Mouse (Mus musculus) hindbrain, embryonic 12.5 days (tissue): Measurements from ENCODE around the gene Tsc22d3. TPM values are rescaled to one million over a fixed set of nuclear protein-coding genes. Genes with fewer than 3 reads are reported as not detected.

ENCODE experiments used
- ATAC-seq: fragments of 200-750 bp; cut with Nextera tagmentation; 2 replicates; pipeline ENCODE4 v1.8.0; 2017; ENCODE audit warnings: moderate TSS enrichment; ENCODE audit not compliant: low FRiP score
- H3K27ac ChIP-seq: fragments of 300-500 bp; sonication (generic); 2 replicates; pipeline ENCODE4 v1.5.1; 2016; ENCODE audit warnings: mild to moderate bottlenecking
- H3K27me3 ChIP-seq: fragments of 300-500 bp; sonication (generic); 2 replicates; pipeline ENCODE4 v1.6.1; 2016; ENCODE audit warnings: mild to moderate bottlenecking
- H3K36me3 ChIP-seq: fragments of 300-500 bp; sonication (generic); 2 replicates; pipeline ENCODE4 v1.6.1; 2016; ENCODE audit warnings: mild to moderate bottlenecking
- H3K4me1 ChIP-seq: fragments of 300-500 bp; sonication (generic); 2 replicates; pipeline ENCODE4 v1.6.1; 2016
- H3K4me2 ChIP-seq: fragments of 300-500 bp; sonication (generic); replicated peaks from 2 replicates; pipeline ENCODE4 v1.6.1; 2016; ENCODE audit warnings: mild to moderate bottlenecking
- H3K4me3 ChIP-seq: fragments of 300-500 bp; sonication (generic); 2 replicates; pipeline ENCODE4 v1.5.1; 2016; ENCODE audit warnings: mild to moderate bottlenecking
- H3K9ac ChIP-seq: fragments of 300-500 bp; sonication (generic); 2 replicates; pipeline ENCODE4 v1.6.1; 2016; ENCODE audit warnings: mild to moderate bottlenecking, moderate library complexity
- H3K9me3 ChIP-seq: fragments of 300-500 bp; sonication (generic); replicated peaks from 2 replicates; pipeline ENCODE4 v1.6.1; 2016; ENCODE audit warnings: mild to moderate bottlenecking
- WGBS: fragments of 180-500 bp; shearing (Covaris S2); methylation state at CpG from one replicate; pipeline ENCODE4 v1.1.7; 2016; 5-methylcytosine and 5-hydroxymethylcytosine counted together
- polyA plus RNA-seq: library from polyadenylated mRNA; unstranded; fragments of >200 nt; fragmentation: Nextera tagmentation; extraction: Ambion mirVana; gene quantifications from 2 replicates; pipeline ENCODE4 v1.2.1, GENCODE M21; 2016

Gene Tsc22d3
- polyA plus RNA-seq, 1 experiment from 2014 or later, result 119 TPM

DNA sequence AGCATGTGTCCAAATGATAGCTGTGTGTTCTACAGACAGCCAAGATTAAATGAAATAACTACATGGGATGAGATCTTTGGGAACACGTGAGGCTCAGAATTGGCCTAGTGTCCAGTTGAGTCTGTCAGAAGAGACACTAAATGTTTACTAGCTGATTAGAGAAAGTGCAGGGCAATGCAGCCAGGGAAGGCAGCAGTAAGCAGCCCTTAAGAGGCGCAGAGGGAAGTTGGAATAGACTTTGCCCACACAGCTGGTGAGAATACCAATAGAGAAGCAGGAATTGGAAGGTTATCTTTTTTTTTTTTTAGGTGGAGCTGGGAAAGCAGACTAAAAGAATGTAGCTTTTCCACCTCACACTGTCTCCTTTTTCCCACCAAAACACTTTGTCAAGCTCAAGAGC lies 61.8 kb downstream of the Tsc22d3 start:
- H3K27ac ChIP-seq, result no peak overlapping the region
- H3K4me2 ChIP-seq, result no peak overlapping the region
- H3K36me3 ChIP-seq, result no peaks in the 10 kb centered on the region
- H3K4me3 ChIP-seq, result no peak overlapping the region
- H3K4me1 ChIP-seq, result peaks cover 6% of the 10 kb centered on the region; the same call in 1 of the 2 replicates
- no peaks in the 10 kb centered on the region for H3K9me3 ChIP-seq
- no peak for ATAC-seq
- WGBS, result 77% methylated on average over 2 of the region's 2 CpGs
- peaks cover 57% of the 10 kb centered on the region for H3K27me3 ChIP-seq
- no peak overlapping the region for H3K9ac ChIP-seq

DNA sequence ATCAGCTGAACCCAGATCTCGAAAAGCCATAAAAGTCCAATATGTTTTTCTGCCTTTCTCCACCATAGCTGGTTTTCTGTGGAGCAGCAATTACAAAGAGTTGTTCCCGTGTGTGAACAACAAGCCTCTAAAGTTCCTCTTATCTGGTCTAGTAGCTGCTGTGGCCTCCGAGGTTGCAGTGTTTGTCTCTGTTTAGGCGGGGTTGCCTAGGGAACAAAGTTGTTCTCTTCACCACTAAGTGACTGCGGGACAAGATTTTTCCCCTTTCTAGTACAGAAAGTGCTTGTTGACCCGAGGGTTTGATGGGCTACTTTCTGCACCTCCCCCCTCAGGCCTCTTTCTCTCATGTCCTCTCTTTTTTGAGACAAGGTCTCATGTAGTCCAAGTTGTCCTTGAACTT lies 62.8 kb downstream of the Tsc22d3 start:
- Histone ChIP-seq H3K9me3 (no peaks in the 10 kb centered on the region), H3K36me3 (no peaks in the 10 kb centered on the region), H3K4me1 (peaks cover 6% of the 10 kb centered on the region; the same call in 1 of the 2 replicates), H3K9ac (no peak overlapping the region), H3K27me3 (peaks cover 48% of the 10 kb centered on the region), H3K27ac (no peak overlapping the region), H3K4me3 (no peak overlapping the region), H3K4me2 (no peak overlapping the region)
- 49% methylated on average over 6 of the region's 6 CpGs for WGBS
- no peak for ATAC-seq

DNA sequence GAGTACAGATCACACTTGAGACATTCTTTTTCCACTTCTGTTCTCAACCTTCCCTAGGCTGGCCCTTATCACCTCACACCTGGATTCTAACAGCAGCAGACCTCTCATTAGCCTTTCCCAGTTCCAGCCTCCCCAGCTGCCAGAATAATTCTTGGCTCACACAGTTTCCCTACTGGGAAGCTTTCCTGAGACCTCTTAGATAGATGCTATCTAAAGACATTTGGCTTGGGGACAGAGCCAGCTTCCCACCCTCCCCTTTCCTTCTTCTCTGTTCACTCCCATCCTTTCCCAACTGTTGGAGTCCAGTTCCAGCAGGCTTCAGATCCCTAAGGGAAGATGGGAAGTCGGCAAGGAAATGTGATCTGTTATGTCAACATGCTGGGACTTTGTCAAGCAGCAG lies 65.0 kb downstream of the Tsc22d3 start:
- no peak overlapping the region for H3K4me2 ChIP-seq
- peaks cover 35% of the 10 kb centered on the region for H3K27me3 ChIP-seq
- 67% methylated on average over 1 of the region's 1 CpGs for WGBS
- H3K27ac ChIP-seq, result no peak overlapping the region
- no peaks in the 10 kb centered on the region for H3K36me3 ChIP-seq
- H3K4me1 ChIP-seq, result no peaks in the 10 kb centered on the region
- no peak for ATAC-seq
- H3K9me3 ChIP-seq, result no peaks in the 10 kb centered on the region
- H3K4me3 ChIP-seq, result no peak overlapping the region
- no peak overlapping the region for H3K9ac ChIP-seq

DNA sequence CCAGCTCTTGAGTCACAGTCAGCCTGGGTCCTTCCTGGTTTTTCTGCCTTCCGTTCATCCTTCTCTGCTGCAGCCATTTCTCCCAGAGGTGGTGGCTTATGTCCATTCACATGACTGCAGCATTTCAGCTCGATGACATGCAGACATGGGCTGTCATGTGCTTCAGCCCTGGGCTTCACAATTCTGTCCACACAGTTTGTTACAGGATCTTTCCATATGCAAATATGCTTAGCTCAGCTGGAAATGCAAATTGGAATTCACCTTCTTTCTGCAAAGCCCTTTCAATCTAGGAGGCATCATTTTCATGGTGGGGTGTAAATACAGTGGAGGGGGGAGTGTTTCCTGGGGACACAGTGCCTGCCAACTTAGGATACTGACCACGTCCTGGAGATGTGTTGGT lies 66.2 kb downstream of the Tsc22d3 start:
- 67% methylated on average over 3 of the region's 3 CpGs for WGBS

DNA sequence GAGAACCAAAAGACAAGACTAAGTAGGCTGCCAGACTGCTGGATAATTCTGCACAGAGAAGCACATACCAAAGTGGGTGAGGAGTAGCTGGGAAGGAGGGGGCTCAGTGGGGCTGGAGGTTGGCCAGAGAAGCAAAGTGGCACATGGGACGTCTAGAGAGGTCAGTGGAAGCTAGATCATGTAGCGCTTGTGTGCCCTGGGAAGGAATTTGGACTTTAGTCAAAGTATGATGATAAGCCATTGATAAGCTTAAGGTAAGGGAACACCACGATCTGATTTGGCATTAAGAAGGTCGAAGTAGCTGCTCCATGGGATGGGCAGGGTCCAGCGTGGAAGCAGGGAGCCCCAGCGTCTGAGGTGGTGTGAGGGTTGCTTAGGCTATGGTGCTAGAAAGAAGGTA lies 68.1 kb downstream of the Tsc22d3 start:
- Histone ChIP-seq H3K4me1 (no peaks in the 10 kb centered on the region), H3K9me3 (no peaks in the 10 kb centered on the region), H3K4me2 (no peak overlapping the region), H3K27ac (no peak overlapping the region), H3K36me3 (no peaks in the 10 kb centered on the region), H3K4me3 (no peak overlapping the region), H3K9ac (no peak overlapping the region), H3K27me3 (peaks cover 38% of the 10 kb centered on the region)
- WGBS, result 82% methylated on average over 5 of the region's 6 CpGs
- no peak for ATAC-seq

More for the DNA sequence above, 66.2 kb downstream of the Tsc22d3 start:
- Histone ChIP-seq H3K4me3 (no peak overlapping the region), H3K9me3 (no peaks in the 10 kb centered on the region), H3K4me2 (no peak overlapping the region), H3K36me3 (no peaks in the 10 kb centered on the region), H3K4me1 (no peaks in the 10 kb centered on the region), H3K9ac (no peak overlapping the region), H3K27ac (no peak overlapping the region), H3K27me3 (peaks cover 45% of the 10 kb centered on the region)
- ATAC-seq, result no peak

DNA sequence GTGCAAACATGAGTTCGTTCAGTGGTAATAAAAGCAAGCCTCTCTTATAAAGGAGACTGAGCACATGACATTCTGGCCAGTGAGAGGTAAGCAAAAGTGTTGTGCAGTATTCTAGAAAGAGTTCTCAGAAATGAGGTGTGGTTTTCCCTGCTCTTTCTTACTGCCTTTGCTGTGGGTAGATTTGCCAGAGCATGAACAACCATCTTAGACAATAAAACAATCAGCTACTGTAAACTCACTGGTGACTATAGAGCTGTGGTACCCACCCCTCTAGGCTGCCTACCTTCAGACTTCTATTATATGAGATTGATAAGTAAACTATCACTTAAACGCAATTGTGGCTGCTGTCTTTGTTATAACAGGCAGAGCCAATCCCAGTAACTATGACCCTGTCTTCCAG lies 69.1 kb downstream of the Tsc22d3 start:
- no peaks in the 10 kb centered on the region for H3K9me3 ChIP-seq
- H3K4me3 ChIP-seq, result no peak overlapping the region
- H3K4me1 ChIP-seq, result no peaks in the 10 kb centered on the region
- no peaks in the 10 kb centered on the region for H3K36me3 ChIP-seq
- no peak for ATAC-seq
- H3K9ac ChIP-seq, result no peak overlapping the region
- WGBS, result 83% methylated on average over 2 of the region's 2 CpGs
- no peak overlapping the region for H3K4me2 ChIP-seq
- peaks cover 37% of the 10 kb centered on the region for H3K27me3 ChIP-seq
- no peak overlapping the region for H3K27ac ChIP-seq

DNA sequence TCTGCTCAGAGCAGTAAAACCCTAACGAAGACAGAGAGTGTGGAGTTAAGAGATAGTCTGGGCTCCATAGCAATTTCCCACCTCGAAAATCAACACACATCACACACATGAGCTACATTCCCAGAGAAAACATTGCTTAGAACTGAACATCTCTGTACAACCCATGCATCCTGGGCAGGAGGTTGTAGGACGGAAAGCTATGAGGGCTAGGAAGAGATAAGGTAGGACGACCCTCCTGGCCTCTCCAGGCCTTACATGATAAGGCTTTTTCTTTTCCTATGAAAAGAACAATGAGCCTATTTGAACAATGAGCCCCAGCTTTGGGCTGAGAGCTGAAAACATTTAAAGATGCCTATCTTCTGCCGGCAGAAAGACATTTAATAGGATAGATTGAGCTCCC lies 69.8 kb downstream of the Tsc22d3 start:
- Histone ChIP-seq H3K27me3 (peaks cover 42% of the 10 kb centered on the region), H3K4me2 (no peak overlapping the region), H3K27ac (no peak overlapping the region), H3K36me3 (no peaks in the 10 kb centered on the region), H3K4me1 (no peaks in the 10 kb centered on the region), H3K9ac (no peak overlapping the region), H3K9me3 (no peaks in the 10 kb centered on the region), H3K4me3 (no peak overlapping the region)
- ATAC-seq, result no peak
- 80% methylated on average over 5 of the region's 5 CpGs for WGBS

DNA sequence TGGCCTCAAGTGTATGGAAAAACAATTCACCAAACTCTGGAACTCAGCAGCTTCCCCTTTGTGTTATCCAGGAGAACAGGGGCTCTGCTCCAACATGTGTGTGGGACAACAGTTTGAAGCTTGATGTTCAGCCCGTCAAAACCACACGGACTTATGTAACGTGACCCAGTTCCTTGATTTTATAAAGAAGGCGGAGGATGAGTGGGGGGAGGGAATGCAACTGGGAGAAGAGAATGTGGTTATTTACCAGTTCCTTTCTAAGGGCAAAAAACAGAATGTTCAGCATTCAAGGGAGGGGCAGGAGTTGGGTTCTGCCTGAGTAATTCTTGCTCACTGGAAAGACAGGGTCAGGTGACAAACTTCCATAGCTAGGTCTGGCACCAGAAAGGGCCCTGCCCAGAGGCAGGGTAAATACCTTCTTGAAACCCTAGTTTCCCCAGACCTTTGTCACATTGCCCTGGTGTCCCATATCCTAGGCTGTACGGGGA lies 71.3 kb downstream of the Tsc22d3 start:
- Histone ChIP-seq H3K27me3 (peaks cover 43% of the 10 kb centered on the region), H3K9me3 (no peaks in the 10 kb centered on the region), H3K4me3 (no peak overlapping the region), H3K9ac (no peak overlapping the region), H3K27ac (no peak overlapping the region), H3K4me1 (no peaks in the 10 kb centered on the region), H3K4me2 (no peak overlapping the region), H3K36me3 (no peaks in the 10 kb centered on the region)
- no peak for ATAC-seq
- 75% methylated on average over 5 of the region's 5 CpGs for WGBS

DNA sequence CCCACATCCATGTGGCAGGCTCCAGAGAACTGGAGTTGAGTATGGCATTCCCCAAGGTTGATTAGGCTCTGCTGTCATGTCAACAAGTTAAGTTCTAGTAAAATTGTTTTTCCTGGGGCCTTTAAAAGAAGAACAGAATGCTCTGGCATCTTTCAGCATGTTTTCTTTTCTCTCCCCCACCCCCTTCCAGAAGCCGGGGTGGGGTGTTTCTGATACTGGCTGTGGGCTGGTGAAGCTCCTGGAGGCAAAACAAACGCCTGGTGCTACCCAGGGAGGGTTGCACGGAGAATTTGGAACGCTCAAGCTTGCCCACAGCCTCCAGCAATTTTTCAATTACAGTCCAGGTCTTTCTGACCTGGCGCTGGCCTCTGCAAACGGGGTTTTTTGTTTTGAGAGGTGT lies 73.2 kb downstream of the Tsc22d3 start:
- Histone ChIP-seq H3K4me2 (no peak overlapping the region), H3K4me3 (no peak overlapping the region), H3K27ac (no peak overlapping the region), H3K4me1 (no peaks in the 10 kb centered on the region), H3K36me3 (no peaks in the 10 kb centered on the region), H3K9me3 (no peaks in the 10 kb centered on the region), H3K9ac (no peak overlapping the region), H3K27me3 (peaks cover 47% of the 10 kb centered on the region)
- 65% methylated on average over 6 of the region's 6 CpGs for WGBS
- no peak for ATAC-seq

DNA sequence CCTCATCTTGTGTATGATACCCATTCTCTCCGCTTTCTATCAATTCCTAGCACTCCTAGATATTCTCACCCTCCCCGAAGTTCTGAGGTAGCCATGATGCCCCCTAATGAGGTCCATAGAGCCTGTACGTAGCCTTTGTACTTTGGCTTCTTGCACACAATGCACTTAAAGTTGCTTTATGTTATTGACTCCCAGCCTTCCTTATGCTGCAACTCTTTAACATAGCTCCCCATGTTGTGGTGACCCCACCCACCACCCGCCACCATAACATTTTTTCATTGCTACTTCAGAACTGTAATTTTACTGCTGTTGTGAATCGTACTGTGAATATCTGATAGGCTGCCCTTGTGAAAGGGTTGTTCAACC lies 74.2 kb downstream of the Tsc22d3 start:
- no peak for ATAC-seq
- Histone ChIP-seq H3K4me2 (no peak overlapping the region), H3K27ac (no peak overlapping the region), H3K4me3 (no peak overlapping the region), H3K36me3 (no peaks in the 10 kb centered on the region), H3K27me3 (peaks cover 39% of the 10 kb centered on the region), H3K9ac (no peak overlapping the region), H3K4me1 (no peaks in the 10 kb centered on the region), H3K9me3 (no peaks in the 10 kb centered on the region)
- 92% methylated on average over 5 of the region's 5 CpGs for WGBS

DNA sequence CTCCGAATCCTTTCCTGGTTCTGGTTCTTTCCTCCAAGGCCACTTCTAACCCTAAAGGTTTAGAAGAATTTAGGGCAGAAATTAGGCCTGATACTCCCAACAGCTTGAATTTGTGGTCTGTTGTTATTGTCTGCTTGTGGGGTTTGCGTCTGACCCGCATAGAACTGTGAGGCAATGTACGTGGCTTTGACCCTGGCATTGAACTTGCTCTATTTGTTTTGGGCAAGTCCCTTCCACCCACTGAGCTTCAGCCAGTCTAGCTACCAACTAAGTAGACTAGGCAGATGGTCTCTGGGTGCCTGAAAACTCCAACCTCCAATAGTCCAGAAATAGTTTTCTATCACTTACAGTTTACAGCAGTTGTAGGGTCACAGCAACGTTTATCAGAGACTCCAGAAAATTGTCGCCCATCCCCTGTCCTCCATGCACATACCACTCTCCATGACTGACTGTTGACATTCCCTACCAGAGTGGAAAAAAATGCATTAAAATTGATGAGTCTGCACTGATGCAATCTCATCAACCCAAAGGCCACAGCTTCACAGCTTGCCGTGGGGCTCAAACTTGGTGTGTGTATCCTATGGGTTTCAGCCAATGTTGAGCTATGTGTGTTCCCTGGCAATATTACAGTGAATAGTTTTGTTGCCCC lies 74.7 kb downstream of the Tsc22d3 start:
- Histone ChIP-seq H3K4me2 (no peak overlapping the region), H3K27ac (no peak overlapping the region), H3K4me3 (no peak overlapping the region), H3K4me1 (peaks cover under 1% of the 10 kb centered on the region; the same call in 1 of the 2 replicates), H3K36me3 (no peaks in the 10 kb centered on the region), H3K9me3 (no peaks in the 10 kb centered on the region), H3K27me3 (peaks cover 39% of the 10 kb centered on the region), H3K9ac (no peak overlapping the region)
- no peak for ATAC-seq
- 85% methylated on average over 7 of the region's 7 CpGs for WGBS

DNA sequence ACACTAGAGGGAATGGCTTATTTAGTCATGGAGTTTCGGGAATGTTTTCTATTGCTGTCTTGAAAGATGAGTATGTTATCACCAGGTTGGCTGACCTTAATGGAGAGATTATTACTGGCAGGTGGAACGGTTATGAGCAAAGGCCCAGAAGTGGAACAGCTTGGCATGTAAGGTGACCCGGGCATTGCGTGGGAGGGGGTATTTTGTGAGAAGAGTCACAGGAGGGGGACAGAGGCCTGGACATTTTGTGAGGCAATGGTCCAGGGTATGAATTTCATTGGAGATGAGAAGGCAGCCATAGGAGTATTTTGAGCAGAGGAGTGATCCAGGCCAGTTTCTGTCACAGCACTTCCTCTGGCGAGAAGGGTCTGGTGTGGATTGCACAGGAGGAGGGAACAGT lies 76.2 kb downstream of the Tsc22d3 start:
- WGBS, result 87% methylated on average over 5 of the region's 5 CpGs
- Histone ChIP-seq H3K27ac (no peak overlapping the region), H3K27me3 (peaks cover 39% of the 10 kb centered on the region), H3K9ac (no peak overlapping the region), H3K4me2 (no peak overlapping the region), H3K4me1 (peaks cover 3% of the 10 kb centered on the region; the same call in 1 of the 2 replicates), H3K9me3 (no peaks in the 10 kb centered on the region), H3K36me3 (no peaks in the 10 kb centered on the region), H3K4me3 (no peak overlapping the region)
- ATAC-seq, result no peak

DNA sequence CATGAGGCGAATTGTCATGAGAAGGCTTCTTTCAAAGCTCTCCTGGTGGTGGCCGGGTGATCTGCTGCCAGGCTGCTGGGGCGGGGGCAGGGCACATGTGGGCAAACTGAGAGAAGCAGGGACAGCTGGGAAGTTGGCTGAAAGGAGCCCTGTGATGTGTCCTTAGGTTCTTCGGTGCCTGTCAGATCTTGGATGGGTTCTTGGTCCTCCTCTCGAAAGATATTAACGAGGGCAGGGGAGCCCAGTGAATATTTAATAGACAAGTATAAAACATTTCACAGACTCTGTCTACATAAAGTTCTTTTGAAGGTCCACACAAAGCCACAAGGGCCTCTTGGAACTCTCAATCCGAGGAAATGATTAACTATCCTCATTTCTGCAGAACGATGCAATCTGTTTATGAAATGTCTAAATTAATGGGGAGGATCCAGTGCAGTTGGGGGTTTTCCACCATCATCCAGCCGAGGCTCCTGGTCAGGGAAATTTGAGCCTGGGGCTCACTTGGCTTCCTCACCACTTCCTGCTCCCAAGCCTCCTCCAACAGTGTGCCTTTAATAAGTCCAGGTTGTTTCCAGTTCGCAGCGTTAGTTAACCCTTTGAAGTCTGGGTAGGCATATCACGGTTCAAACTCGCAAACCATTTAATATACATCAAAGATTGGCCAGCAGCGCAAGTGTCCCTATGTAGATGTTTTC lies 78.2 kb downstream of the Tsc22d3 start:
- Histone ChIP-seq H3K4me2 (no peak overlapping the region), H3K27ac (no peak overlapping the region), H3K4me1 (peaks cover 3% of the 10 kb centered on the region; the same call in 1 of the 2 replicates), H3K9ac (no peak overlapping the region), H3K9me3 (no peaks in the 10 kb centered on the region), H3K4me3 (no peak overlapping the region), H3K27me3 (peaks cover 51% of the 10 kb centered on the region), H3K36me3 (no peaks in the 10 kb centered on the region)
- WGBS, result 65% methylated on average over 14 of the region's 14 CpGs
- ATAC-seq, result no peak
